Mouse (Mus musculus): ENCODE measurements around the gene Pes1.

GRCm38 (mm10) chr11:3995511-3995910, 31.7 kb downstream of the Pes1 start:
- no peak for TF ChIP-seq CHD2 (IDR thresholded peaks at IDR 0.05; ENCODE audit: low read depth, low read length)
- no peak for TF ChIP-seq ZC3H11A (IDR thresholded peaks at IDR 0.05; ENCODE audit: borderline replicate concordance, low read depth, low read length)
- no peak for TF ChIP-seq ZNF384 (IDR thresholded peaks at IDR 0.05; ENCODE audit: low read depth, low read length)
- TF ChIP-seq MAFK (IDR thresholded peaks at IDR 0.05; ENCODE audit: insufficient read depth, low read depth, low read length) = no peak
- TF ChIP-seq HCFC1 (IDR thresholded peaks at IDR 0.05; ENCODE audit: borderline replicate concordance, insufficient read depth, low read length) = no peak

Measured in ES-E14 (cell line).